Mouse (Mus musculus): ENCODE data around the gene Foxn3.

The Foxn3 gene

DNA sequence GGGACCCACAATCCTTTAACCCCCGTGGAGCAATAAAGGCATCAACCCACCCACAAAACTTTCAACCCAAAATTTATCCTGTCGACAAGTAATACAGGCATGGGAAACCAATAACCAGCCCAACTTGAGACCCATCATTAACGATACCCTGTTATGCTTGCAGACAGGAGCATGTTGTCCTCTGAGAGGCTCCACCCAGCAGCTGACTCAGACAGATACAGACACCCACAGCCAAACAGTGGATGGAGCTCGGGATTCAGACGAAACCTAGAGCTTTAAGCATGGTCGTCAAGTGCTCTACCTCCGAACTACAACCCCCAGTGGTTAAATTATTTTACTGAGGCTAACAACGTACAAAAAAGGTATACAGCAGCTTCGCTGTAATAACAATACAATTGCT is 182.1 kb downstream of the Foxn3 start:
- DNase-seq, result no peak

DNA sequence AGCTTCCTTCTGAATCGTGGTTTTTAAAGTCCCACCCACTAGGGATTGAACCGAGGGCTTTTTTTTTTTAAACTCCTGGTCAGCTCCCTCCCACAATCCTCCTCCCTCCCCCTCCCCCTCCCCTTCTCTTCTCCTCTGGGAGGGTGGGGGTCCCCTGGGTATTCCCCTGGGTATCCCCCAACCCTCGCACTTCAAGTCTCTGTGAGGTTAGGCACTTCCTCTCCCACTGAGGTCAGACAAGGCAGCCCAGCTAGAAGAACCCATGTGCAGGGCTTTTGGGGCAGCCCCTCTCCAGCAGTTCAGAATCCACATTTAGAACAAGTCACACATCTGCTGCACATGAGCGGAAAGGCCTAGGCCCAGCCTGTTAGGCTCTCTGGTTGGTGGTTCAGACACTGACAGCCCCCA is 182.5 kb downstream of the Foxn3 start:
- DNase-seq, result no peak

DNA sequence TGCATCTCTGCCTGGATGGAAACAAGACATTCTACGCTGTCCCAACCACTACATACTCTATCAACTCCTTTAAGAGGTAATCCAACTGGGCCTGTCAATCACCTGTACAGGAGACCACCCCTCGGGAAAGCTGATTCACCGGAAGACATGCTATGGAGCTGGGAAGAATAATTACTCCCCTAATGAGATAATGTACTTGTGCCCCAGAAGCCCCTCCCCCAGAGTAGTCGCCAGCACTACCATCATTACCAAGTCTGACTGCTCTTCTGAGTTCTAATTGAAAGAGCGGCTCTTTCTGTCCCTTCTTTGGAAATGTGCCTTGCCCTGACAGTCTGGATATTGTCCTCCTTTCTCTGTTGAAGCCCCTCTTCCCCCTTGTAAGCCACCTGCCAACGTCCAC is 183.3 kb downstream of the Foxn3 start:
- no peak for DNase-seq

DNA sequence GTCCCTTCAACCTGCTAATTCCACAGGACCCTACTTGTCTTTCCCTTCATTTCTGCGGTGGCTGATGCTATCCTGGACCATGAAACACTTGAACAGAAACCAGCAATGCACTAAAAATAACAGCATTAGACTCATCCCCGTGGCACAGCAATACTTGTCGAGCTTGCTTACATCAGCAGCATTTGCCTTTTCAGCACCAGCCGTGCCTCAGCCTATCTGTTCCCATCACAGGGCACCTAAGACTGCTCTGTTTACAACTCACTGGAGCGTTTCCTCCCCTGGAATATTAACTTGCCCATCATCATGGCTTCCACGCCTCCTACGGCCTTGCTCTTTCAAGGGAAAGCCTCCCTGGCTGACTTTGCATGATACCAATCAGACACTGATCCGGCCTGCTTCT is 185.1 kb downstream of the Foxn3 start:
- DNase-seq, result peak; percentile 42

DNA sequence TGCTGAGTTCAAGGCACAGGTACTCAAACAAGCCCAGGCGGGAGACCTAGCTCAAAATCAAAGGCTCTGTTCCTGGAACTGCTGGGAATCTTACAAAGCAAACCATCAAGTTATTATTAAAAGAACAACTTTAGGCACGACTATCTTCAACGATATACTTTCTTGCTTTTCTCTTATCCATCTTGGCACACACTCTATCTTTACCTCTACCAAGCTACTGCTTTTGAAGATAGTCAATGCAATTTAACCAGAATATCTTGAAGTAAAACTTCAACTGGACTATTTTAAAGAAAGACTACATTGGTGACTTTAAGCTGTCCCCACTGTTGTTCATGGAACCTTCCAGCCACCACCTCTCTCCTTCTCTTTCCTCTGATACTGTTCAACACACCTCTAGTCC is 185.7 kb downstream of the Foxn3 start:
- DNase-seq, result no peak

DNA sequence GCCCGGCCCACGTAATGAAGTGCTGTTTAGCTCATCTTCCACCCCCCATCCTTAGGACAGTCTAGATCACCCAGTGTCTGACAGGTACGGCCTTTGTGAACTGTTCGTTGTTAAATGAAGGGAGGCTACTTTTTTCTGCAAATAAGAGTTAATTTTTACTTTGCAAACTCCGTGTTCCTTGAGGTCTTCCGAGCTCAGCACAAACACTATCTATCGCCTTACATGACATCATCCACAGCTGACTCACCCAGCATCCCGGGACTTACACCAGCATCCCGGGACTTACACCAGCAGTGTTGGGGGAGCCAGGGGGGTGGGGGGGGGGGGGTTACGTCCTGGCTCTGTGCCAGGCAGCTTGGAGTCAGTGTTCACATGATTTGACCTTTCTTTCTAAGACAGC is 186.3 kb downstream of the Foxn3 start:
- no peak for DNase-seq

DNA sequence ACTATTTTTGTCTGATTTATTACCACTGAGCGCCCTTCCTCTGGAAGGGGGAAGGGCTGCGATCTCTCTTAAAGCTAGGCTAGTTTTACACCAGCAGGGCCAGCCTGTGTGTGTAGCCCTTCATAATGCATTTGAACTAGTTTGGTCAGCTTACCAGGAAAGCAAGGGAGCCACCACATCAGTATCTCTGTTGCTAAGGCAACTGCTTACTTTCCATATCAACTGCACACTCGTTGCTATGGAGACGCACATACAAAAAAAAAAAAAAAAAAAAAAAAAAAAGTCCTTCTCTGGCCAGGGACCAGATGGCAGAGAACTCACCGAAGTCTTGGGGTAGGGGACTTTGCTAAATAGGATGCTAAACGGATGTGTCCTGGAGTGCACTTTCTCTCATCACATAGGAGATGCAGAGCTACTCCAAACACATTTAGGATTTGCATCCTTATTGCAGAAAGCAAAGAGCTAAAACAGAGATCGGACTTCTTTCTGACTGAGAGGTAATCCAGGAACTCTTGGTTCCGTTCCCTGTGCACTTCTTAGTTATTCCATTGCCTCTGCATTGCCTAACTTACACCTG is 187.4 kb downstream of the Foxn3 start:
- no peak for DNase-seq

DNA sequence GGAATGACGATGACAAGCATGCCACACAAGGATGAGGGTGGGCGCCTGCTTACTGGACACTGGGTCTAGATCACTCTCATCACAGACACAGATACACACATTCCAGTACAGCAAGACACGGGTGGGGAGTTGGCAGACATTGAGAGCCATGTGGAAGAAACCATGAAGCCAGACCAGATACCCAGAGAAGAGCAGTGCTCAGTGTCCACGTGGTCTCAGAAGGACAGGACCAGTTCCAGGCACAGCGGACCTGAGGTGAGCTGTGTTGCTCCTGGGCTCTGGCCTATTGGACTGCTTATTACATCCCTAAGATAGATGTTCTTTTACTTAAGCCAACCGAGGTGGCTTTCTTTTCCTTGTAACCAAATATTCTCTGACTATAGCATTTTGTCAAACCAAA is 188.0 kb downstream of the Foxn3 start:
- no peak for DNase-seq

DNA sequence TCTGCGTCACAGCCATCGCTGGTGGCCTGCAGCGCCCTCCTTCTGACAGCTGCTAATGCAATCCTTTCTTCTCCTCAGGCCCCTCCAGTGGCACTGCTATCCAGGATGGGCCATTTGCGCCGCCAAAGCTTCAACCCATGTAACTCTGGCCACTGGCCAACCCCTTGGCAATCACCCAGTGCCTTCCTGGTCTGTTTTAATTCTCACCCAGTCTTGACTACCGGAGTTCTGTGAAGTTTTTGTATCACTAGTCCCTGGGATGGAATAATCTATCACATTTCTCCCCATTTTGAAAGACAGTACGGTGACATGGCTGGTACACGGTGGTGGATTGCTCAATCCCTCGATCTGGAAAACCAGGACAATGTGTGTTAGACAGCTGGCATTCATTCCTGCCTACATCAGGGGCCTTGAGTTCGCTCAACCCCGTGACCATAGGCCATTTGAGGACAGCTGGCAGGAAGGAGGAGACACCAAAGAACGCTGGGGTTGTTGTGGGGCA is 189.2 kb downstream of the Foxn3 start:
- DNase-seq, result peak; percentile 79

DNA sequence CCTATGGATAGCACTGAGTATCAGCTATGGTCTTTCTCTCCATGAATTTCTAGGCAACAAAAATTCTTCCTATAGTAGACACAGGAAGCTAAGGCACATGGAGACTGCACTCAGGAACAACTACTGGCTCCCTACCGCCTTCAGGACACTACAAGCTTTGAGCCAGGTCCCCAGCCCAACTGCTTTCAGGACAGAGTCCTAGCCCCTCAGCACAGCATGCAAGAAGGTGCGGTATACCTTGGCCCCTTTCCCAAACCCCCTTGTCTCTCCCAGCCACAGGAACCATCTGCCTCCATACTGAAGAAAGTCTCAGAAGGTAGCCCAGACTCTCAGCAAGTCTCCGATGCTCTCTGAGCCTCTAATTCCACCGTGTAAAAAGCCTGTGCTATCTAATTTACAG is 189.8 kb downstream of the Foxn3 start:
- no peak for DNase-seq

DNA sequence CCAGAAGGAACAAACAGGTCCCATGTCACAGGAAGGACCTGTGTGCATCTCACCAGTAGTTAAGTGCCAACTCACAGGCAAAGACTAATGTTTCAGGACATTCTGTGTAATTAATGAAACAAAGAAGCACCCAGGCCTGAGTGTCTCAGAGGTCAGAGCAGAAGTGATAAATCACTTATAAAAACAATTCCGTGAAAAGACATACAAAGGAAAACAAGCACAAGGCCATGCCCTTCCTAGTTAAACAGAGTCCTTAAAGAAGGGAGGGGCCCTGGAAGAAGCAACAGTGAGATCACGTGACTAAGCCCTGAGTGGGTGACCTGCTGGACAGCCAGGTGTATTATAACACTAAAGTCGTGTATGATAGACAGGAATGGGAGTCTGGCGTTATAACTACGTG is 191.9 kb downstream of the Foxn3 start:
- DNase-seq, result no peak

DNA sequence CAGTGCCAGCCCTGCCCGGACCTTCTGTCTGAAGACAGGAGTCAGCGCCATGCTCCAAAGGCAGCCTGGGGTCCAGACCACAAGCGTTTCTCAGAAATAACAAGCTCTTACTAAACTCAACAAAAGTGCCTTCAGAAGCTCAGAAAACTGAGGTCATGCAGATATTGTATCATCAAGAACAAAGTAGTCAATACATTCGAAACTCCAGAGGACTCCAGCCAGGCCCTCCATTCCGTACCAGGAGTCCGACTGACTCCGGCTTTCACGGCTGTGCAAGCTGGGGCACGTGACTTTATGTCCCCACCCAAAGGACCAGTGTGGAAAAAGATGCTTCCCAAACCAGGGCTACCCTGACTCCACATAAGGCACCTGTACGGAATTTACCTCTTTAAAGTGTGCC is 195.1 kb downstream of the Foxn3 start:
- no peak for DNase-seq

DNA sequence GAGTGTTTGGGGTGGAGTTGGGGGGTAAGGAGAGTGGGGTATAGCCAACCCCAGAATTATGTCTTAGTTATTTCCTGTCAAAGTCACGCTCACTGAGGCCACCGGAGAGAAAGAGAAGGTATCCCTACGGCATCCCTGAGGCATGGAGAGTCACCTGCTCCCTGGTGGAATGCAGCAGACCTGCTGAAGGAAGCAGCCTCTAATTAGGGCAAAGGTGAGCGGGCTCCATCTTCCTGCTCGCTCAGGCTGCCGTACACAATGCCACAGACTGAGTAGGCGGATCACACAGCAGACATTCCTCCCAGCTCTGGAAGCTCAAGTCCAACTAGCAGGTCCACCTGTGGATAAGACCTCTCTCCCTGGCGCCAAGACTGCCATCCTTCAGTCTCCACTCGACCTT is 197.4 kb downstream of the Foxn3 start:
- DNase-seq, result peak; percentile 64

DNA sequence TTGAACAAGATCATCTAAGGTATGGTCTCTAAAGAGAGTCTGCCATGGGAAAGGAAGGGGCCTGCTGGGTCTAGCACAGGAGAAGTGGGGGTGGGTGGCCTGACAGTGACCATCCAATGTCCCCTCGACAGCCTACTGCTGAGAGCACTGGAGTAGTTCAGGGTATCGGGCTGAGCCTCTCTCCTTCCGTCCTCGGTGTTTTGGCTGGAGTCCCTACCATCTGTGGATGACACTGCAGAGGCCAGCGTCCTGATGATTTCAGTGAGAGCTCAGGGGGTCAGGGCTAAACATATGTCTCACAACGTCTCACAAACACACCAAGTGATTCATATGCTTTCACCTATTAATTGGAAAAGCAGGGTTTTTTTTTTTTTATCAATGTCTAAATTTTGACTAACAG is 199.2 kb downstream of the Foxn3 start:
- no peak for DNase-seq

DNA sequence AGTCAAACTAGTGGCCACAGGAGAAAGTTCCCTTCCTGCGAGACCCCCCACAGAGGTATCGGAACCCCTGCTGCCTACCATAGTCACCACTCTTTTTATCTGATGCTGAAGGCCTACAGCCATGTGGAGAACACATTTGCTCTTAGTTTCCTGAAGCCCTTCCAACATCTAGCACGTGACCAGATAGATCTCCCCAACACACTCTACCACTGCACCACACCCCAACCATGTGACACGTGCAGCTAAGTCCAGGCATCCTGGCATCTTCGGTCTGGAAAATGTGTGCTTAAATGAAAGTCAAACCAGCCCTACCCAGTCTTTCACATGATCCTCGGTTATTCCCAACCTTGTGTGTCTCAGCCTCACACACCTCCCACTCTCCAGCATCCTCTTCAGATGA is 200.4 kb downstream of the Foxn3 start:
- DNase-seq, result no peak

DNA sequence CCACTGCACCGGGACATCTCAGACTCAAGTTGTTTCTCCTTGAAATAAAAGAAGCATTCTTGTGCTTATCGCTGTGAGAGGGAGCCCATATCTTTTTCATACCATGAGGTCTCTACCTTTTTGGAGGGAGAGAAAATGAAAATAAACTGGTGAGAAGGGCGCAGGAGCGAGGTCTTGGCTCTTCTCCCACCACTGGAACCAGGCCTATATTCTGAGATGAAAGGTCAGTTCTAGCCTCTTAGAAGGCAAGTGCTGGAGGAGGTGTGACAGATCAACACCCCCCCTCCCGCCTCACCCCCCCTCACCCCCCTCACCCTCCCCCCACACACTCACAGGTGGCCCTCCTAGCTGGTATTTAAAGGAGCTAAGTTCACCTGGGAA is 201.6 kb downstream of the Foxn3 start:
- DNase-seq, result no peak

DNA sequence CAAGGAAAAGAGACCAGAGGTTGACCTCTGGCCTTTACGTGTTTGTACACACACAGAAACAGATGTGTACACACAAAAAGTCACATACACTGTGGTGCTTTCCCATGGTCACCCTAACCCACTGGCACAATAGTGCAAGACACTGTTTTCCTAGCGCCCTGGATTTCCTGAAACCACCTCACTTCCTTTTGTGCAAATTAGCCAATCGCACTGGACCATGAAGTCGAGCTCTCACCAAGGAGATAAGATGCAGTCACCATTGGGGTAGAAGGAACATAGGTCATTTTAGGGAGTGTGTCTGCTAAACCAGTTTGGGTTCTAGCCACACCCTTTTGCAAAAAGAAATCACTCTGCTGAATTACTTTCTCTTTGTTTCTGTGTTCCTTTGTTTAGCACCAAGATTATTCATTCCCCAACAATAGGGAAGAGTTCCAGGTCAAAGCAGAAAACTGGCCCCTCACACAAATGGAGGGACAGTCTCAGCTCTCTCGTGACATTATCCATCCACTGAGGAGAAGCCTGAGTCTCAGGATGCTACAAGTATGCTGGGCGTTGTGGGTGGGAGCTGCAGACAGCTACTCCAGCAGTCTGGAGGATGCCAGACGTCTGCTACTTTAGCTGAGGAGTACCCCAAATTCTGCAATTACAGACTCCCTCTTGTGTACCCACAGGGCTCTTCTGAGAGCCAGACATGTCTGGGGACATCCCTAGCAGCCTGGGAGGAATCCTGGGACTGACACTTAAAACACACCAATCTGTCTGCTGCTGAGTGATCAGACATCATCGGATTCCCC is 202.2 kb downstream of the Foxn3 start:
- no peak for DNase-seq

DNA sequence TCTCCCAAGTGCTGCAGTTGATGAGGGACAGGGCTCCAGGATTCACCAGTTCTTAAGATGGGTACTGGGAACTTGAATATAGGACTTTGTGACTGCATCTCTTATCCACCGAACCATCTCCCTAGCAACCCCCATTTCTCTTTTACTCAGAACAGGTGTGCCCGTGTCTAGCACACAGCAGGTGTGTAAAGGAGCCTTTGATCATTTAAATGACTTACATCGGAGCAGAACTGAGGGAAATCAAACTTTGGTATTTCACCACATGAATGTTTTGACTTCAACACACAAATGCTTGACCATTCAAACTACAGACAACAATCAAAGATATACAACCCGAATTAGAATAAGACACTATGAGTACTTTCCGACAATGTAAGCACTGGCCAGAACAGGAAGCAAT is 204.7 kb downstream of the Foxn3 start:
- DNase-seq, result no peak

DNA sequence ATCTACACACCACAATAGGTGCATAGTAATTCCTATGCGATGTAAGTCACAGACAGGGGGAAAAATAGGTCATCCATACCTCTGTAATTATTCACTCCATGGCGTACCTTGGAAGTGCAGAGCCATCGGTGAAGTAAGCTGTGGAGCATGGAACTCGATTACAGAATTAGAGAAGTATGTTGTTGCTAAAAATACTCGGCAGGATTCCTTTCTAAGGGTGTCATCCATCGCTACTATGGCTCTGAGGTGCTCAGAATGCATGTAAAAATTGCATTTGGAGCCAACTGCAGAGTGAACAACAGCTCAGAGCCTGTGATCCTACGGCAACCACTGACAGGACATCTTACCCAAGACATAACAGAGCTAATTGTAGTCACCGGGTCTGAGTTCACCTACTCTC is 206.7 kb downstream of the Foxn3 start:
- DNase-seq, result no peak

DNA sequence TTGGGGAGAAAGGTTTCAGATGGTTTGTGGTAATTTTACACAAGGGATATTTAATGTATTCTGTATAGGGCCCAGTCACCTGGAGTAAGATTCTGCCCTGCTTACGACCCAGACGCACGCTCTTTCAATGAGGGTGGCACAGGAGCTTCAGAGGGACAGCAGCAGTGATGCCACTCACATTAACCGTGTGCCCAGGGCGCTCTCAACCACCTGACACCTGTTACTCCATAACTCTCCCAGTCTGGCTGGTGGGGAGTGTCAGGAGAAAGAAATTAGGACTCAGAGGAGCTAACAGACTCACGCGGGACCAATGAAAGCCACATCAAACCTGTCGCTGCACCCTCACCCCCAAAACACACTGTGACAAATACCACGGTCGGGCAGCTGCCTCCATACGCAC is 209.7 kb downstream of the Foxn3 start:
- DNase-seq, result no peak

DNA sequence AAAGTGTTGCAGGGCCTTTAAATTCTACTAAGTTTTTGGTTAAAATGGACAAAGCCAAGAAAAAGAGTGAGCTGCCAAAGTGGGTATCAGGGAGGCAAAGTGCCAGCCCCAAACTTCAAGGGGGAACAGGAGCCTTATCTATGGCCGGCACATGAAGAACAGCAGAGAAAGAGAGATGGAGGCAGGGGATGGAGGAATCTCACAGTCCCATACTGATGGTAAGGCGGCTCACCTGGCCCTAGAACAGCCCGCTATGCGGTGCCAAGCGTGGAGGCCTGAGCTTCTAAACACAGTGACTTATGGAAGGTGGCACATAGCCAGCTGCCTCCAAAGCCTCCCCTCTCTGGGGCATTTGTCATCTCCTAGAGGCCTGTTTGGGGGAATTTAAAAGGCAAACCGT is 210.8 kb downstream of the Foxn3 start:
- DNase-seq, result no peak

DNA sequence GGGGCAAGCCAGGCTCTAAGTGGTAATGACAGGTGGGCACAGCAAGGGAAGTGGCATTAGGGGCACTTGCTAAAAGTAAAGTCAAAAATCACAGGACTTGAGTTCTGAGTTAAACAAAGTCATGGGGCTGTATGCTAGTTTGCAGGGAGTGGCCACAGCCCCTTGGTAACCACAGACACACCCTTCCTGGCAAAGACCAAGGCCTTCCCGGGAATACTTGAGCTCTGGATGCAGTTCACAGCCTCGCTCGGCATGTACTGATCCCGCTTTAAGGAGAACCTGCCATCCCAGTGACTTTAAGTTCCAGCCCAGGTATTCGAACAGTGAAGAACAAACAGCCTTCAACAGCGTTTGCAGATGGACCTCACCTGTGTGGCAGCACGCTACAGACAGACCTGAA is 211.2 kb downstream of the Foxn3 start:
- DNase-seq, result no peak

DNA sequence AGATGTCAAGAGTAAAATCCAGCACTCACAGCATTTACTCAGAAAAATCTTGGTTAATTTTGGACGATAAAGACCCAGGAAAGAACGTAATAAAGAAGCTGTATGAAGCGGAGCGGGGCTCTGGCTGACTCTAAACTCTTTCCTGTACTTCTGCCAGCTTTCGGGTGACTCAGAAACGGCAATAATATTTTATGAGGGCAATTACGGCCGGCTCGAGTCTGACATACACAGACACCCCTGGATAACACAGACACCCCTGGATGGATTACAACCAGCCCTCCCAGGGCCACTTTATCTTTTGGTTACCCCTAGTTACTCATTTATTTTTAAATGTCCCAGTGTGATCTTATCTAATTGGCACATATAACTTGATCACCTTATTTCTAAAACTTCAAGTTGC is 211.7 kb downstream of the Foxn3 start:
- no peak for DNase-seq

DNA sequence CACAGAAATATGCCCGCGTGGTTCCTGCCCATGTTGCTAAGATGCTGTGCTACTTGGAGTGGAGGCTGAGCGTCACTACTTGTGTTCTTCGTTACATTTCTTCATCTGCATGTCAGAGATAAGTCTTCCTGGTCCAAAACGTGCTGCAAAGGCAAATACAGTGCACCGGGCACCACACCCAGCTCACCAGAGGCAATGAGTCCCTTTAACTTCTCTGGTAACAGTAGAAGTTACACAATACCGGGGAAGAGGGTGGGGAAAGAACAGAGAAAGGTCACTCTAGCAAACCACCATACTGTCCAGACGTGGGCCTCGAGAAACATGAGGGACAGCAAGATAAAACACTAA is 213.8 kb downstream of the Foxn3 start:
- no peak for DNase-seq
